Mouse (Mus musculus) embryonic facial prominence, embryonic 14.5 days (tissue): Measurements from ENCODE around the gene Cables2. TPM values are rescaled to one million over a fixed set of nuclear protein-coding genes. Genes with fewer than 3 reads are reported as not detected.

Experiments
- ATAC-seq: fragments of 200-750 bp; cut with Nextera tagmentation; 2 replicates; pipeline ENCODE4 v1.8.0; 2017; ENCODE audit warnings: low read depth, moderate number of reproducible peaks, moderate TSS enrichment
- DNase-seq: peaks from one replicate; pipeline ENCODE4 v3.0.0-alpha.2; 2015; ENCODE audit warnings: low spot score
- H3K27ac ChIP-seq: fragments of 300-500 bp; sonication (generic); replicated peaks from 2 replicates; pipeline ENCODE4 v1.5.1; 2014; ENCODE audit warnings: low read depth, mild to moderate bottlenecking, low read length, moderate library complexity
- H3K27me3 ChIP-seq: fragments of 300-500 bp; sonication (generic); replicated peaks from 2 replicates; pipeline ENCODE4 v1.6.1; 2014; ENCODE audit warnings: low read length; ENCODE audit not compliant: control insufficient read depth, insufficient read depth
- H3K36me3 ChIP-seq: fragments of 300-500 bp; sonication (generic); 2 replicates; pipeline ENCODE4 v1.6.1; 2014; ENCODE audit warnings: low read length, mixed read lengths; ENCODE audit not compliant: control insufficient read depth, insufficient read depth
- H3K4me1 ChIP-seq: fragments of 300-500 bp; sonication (generic); 2 replicates; pipeline ENCODE4 v1.6.1; 2014; ENCODE audit warnings: antibody characterized with exemption, low read length; ENCODE audit not compliant: control insufficient read depth, insufficient read depth
- H3K4me2 ChIP-seq: fragments of 300-500 bp; sonication (generic); 2 replicates; pipeline ENCODE4 v1.6.1; 2014; ENCODE audit warnings: low read depth, mild to moderate bottlenecking, low read length, moderate library complexity, mixed read lengths
- H3K4me3 ChIP-seq: fragments of 300-500 bp; sonication (generic); 2 replicates; pipeline ENCODE4 v1.5.1; 2014; ENCODE audit warnings: low read depth, mild to moderate bottlenecking, low read length
- H3K9ac ChIP-seq: fragments of 300-500 bp; sonication (generic); 2 replicates; pipeline ENCODE4 v1.6.1; 2014; ENCODE audit warnings: low read depth, mild to moderate bottlenecking, low read length, moderate library complexity, mixed read lengths
- H3K9me3 ChIP-seq: fragments of 300-500 bp; sonication (generic); 2 replicates; pipeline ENCODE4 v1.6.1; 2016; ENCODE audit warnings: low read length; ENCODE audit not compliant: control insufficient read depth
- WGBS: fragments of 180-500 bp; shearing (Covaris S2); extraction: QIAGEN DNeasy Blood & Tissue Kit; methylation state at CpG from one replicate; pipeline ENCODE4 v1.1.7; 2014; 5-methylcytosine and 5-hydroxymethylcytosine counted together
- polyA plus RNA-seq: library from polyadenylated mRNA; unstranded; fragments of >200 nt; fragmentation: Nextera tagmentation; extraction: Ambion mirVana; gene quantifications from 2 replicates; pipeline ENCODE4 v1.2.1, GENCODE M21; 2014

Gene Cables2
- polyA plus RNA-seq, 1 experiment from 2014 or later = 16.5 TPM

GRCm38 (mm10) chr2:180291566-180291965 lies 18.3 kb upstream of the Cables2 start:
- no peak overlapping the region; the same call in 1 of the 2 replicates for H3K27ac ChIP-seq
- no peak for ATAC-seq
- H3K4me3 ChIP-seq = no peak overlapping the region
- H3K36me3 ChIP-seq = no peaks in the 10 kb centered on the region
- H3K27me3 ChIP-seq = no peaks in the 10 kb centered on the region
- no peak overlapping the region for H3K4me2 ChIP-seq
- no peak overlapping the region for H3K9ac ChIP-seq
- H3K4me1 ChIP-seq = no peaks in the 10 kb centered on the region
- no peaks in the 10 kb centered on the region for H3K9me3 ChIP-seq
- 81% methylated on average over 5 of the region's 5 CpGs for WGBS
- no peak for DNase-seq

DNA sequence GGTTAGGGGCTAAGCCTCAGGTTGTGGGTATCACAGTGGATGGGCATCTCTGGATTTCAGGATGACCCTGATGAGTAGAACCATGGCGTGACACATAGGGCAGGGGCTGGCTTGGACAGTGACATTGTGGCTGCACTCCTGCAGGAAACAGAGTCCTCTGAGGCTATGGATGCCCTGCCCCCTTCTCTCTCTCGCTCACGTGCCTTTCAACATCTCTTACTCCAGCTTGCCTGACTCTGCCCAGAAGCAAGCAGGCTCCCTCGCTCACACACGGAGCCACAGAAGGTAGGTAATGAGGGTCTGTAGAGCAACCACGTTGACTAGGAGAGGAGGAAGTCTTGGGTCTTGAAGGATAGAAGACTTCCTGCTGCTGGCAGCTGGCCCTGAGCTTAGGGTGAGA lies 17.2 kb upstream of the Cables2 start:
- Histone ChIP-seq H3K36me3 (no peaks in the 10 kb centered on the region), H3K9me3 (no peaks in the 10 kb centered on the region), H3K4me2 (no peak overlapping the region), H3K9ac (no peak overlapping the region), H3K4me1 (no peaks in the 10 kb centered on the region), H3K4me3 (no peak overlapping the region), H3K27ac (no peak overlapping the region), H3K27me3 (no peaks in the 10 kb centered on the region)
- WGBS = 55% methylated on average over 6 of the region's 6 CpGs
- ATAC-seq (no peak), DNase-seq (no peak)

DNA sequence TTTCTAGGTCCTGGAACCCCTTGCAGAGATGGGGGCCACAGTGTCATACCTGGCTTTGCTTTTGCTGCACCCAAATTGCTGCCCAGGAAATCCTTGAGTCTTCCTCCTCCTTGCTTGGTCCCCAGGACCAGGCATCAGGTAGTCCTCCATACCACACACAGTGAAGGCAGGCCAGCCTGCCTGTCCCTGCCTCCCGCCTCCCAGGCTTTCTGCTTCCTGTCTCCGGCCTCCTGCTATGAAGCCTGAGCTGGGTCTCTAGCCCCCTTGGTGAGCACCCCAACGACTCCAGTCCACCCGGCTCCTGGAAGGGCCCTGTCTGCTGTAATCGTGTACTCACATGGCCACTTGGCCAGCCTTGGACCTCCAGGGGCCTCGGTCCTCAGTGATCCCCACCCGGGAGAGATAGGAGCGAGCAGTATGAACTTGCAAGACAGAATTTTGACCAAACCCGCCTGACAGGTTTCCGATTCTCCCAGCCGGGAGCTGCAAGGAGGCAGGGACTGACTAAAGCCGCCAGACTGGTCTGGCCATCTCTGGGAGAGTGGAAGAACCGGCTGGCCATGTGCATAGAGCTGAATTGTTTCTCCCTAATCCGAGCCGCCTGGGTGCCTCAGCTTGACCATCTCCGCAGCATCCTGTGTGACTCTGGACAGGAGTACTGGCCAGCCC lies 16.3 kb upstream of the Cables2 start, which contains the start of gene Rbbp8nl:
Gene Rbbp8nl, minus strand, starts transcription at position 440 of the 669 bp plus-strand sequence.
- H3K4me3 ChIP-seq = peak within 1 kb of the TSS; percentile 20; the same call in 1 of the 2 replicates
- no peaks in the 10 kb centered on the region for H3K36me3 ChIP-seq
- H3K9ac ChIP-seq = peak within 1 kb of the TSS; percentile 34; the same call in 1 of the 2 replicates
- peak within 1 kb of the TSS; percentile 77 for H3K27ac ChIP-seq
- no peaks in the 10 kb centered on the region for H3K27me3 ChIP-seq
- ATAC-seq (peak; percentile 83), DNase-seq (peak; percentile 89)
- no peaks in the 10 kb centered on the region for H3K4me1 ChIP-seq
- peak within 1 kb of the TSS; percentile 38 for H3K4me2 ChIP-seq
- no peaks in the 10 kb centered on the region for H3K9me3 ChIP-seq
- WGBS = 26% methylated on average over 16 of the region's 16 CpGs

GRCm38 (mm10) chr2:180288966-180289365 lies 15.7 kb upstream of the Cables2 start:
- no peaks in the 10 kb centered on the region for H3K36me3 ChIP-seq
- H3K4me1 ChIP-seq = no peaks in the 10 kb centered on the region
- H3K9ac ChIP-seq = 0 out of 2 replicates have a peak overlapping the region, but pooled peaks have one; percentile 34
- peak overlapping the region; percentile 38 for H3K4me2 ChIP-seq
- no peak for DNase-seq
- peak overlapping the region; percentile 77; the same call in 1 of the 2 replicates for H3K27ac ChIP-seq
- no peaks in the 10 kb centered on the region for H3K27me3 ChIP-seq
- H3K9me3 ChIP-seq = no peaks in the 10 kb centered on the region
- peak overlapping the region; percentile 20; the same call in 1 of the 2 replicates for H3K4me3 ChIP-seq
- WGBS = 38% methylated on average over 11 of the region's 11 CpGs
- peak; percentile 66 for ATAC-seq

- no peak overlapping the region for H3K9ac ChIP-seq
- H3K27ac ChIP-seq = no peak overlapping the region
- no peak overlapping the region for H3K4me2 ChIP-seq
- no peaks in the 10 kb centered on the region for H3K36me3 ChIP-seq
- no peak for ATAC-seq
- WGBS = 81% methylated on average over 8 of the region's 8 CpGs
- H3K9me3 ChIP-seq = no peaks in the 10 kb centered on the region
- no peak overlapping the region for H3K4me3 ChIP-seq
- H3K4me1 ChIP-seq = no peaks in the 10 kb centered on the region; the same call in 1 of the 2 replicates
- H3K27me3 ChIP-seq = no peaks in the 10 kb centered on the region
- DNase-seq = no peak
Observed at GRCm38 (mm10) chr2:180279321-180279720, 6.0 kb upstream of the Cables2 start.

GRCm38 (mm10) chr2:180277773-180278320 lies 4.6 kb upstream of the Cables2 start:
- Histone ChIP-seq H3K27ac (no peak overlapping the region), H3K9ac (no peak overlapping the region)

DNA sequence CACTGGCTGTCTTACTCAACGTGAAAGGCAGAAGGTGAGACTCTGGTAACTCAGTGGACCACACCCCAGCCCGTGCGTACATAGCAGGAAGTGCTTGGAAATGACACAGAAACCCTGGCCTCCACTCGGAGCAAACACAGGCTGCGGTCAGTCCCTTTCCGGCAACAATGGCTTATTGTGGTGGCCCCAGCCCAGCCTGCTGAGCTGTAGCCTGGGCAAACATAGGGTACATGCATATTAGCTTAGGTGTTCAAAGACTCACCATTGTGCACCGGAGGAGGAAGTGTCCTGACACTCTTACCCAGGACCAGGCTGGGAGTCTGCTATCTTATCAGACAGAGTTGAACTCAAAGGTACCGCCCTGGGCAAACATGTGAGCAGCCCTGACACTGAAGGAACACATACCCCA lies 3.6 kb upstream of the Cables2 start:
- DNase-seq = no peak

More at GRCm38 (mm10) chr2:180277773-180278320, 4.6 kb upstream of the Cables2 start:
- 59% methylated on average over 6 of the region's 8 CpGs for WGBS
- H3K27me3 ChIP-seq = no peaks in the 10 kb centered on the region; the same call in 1 of the 2 replicates
- H3K9me3 ChIP-seq = no peaks in the 10 kb centered on the region
- H3K36me3 ChIP-seq = no peaks in the 10 kb centered on the region
- no peak for ATAC-seq
- no peaks in the 10 kb centered on the region; the same call in 1 of the 2 replicates for H3K4me1 ChIP-seq
- H3K4me3 ChIP-seq = no peak overlapping the region
- no peak overlapping the region for H3K4me2 ChIP-seq
- no peak for DNase-seq

GRCm38 (mm10) chr2:180276385-180276784 lies 3.1 kb upstream of the Cables2 start:
- H3K4me1 ChIP-seq = peaks cover 10% of the 10 kb centered on the region
- ATAC-seq = no peak
- H3K27ac ChIP-seq = no peak overlapping the region
- peak overlapping the region; percentile 11; the same call in 1 of the 2 replicates for H3K4me2 ChIP-seq
- no peak for DNase-seq
- 53% methylated on average over 4 of the region's 4 CpGs for WGBS
- H3K9ac ChIP-seq = no peak overlapping the region
- H3K36me3 ChIP-seq = no peaks in the 10 kb centered on the region
- no peak overlapping the region for H3K4me3 ChIP-seq
- H3K27me3 ChIP-seq = no peaks in the 10 kb centered on the region; the same call in 1 of the 2 replicates
- no peaks in the 10 kb centered on the region for H3K9me3 ChIP-seq

More for the DNA sequence above, 3.6 kb upstream of the Cables2 start:
- Histone ChIP-seq H3K9me3 (no peaks in the 10 kb centered on the region), H3K4me3 (no peak overlapping the region), H3K9ac (no peak overlapping the region), H3K4me1 (peaks cover 8% of the 10 kb centered on the region), H3K27ac (no peak overlapping the region), H3K27me3 (no peaks in the 10 kb centered on the region; the same call in 1 of the 2 replicates), H3K36me3 (no peaks in the 10 kb centered on the region), H3K4me2 (no peak overlapping the region)
- 41% methylated on average over 8 of the region's 8 CpGs for WGBS
- ATAC-seq = no peak
